Mouse (Mus musculus) heart, adult 2 months (tissue): ENCODE data around the gene Mapk3.

Source experiments
- CTCF ChIP-seq: fragments of 200-600 bp; IDR thresholded peaks from 2 replicates; pipeline ENCODE4 v1.8.1; 2022; ENCODE audit warnings: antibody characterized with exemption, mild to moderate bottlenecking, moderate library complexity
- EP300 ChIP-seq: fragments of 200-500 bp; IDR thresholded peaks from 2 replicates; pipeline ENCODE4 v1.6.1; 2011; ENCODE audit warnings: low read depth, low read length, control low read depth; ENCODE audit not compliant: insufficient read depth
- POLR2A ChIP-seq: fragments of 200-500 bp; IDR thresholded peaks from 2 replicates; pipeline ENCODE4 v1.6.1; 2011; ENCODE audit warnings: mild to moderate bottlenecking, low read depth, low read length, control low read depth; ENCODE audit not compliant: insufficient read depth

DNA sequence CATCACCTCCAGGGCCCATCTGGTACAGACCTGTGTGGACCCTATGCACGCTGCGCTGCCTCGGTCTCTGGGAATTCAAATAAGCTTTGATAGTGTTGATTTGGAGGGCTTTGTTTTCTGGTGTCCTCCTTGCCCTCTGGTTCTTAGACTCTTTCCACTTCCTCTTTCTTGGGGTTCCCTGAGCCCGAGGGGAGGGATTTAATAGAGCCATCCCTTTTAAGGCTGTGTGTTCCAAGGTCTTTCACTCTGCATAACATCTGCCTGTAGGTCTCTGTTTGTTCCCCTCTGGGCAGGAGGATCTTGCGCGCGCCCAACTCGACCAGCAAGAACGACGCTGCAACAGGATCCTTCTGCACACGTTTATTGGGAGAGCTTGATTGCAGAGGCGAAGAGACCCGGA is 37.8 kb upstream of the Mapk3 start:
- TF ChIP-seq CTCF, result no peak
- no peak for TF ChIP-seq POLR2A
- no peak for TF ChIP-seq EP300
